ENCODE assay signal across 15 mouse cellular contexts in the genomic region with DNA sequence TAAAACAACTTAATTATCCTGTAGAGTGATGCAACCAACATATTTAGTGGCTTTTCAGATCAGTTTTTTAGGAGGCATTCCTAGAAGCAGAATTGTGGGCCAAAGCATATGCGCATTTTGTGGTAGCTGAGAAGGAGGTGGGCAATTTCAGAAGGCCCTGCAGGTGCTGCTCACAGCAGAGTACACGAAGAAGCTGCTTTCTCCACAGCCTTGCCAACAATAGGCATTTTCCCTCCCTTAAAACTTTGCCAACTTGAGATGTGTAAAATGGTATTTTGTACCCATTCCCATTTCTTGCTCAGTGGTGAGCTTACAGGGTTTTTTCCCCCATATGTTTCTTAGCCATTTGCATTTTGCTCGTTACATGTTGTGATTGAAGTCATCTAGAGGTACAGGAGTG.
"Had no signal": no experiment of that assay in that cellular context is flagged by ENCODE, and none has a peak within 500 bp of the region (broad histone marks: within the 10 kb centered on the region; RNA-seq: fewer than 3 reads in every experiment).

No protein-coding gene starts in this region.

- H3K9ac ChIP-seq: lung, embryonic 14.5 days; midbrain, embryonic 13.5 days; midbrain, embryonic 15.5 days; neural tube, embryonic 12.5 days; stomach, embryonic 15.5 days had no signal

- H3K4me1 ChIP-seq: midbrain, embryonic 13.5 days; midbrain, embryonic 15.5 days; neural tube, embryonic 12.5 days; stomach, embryonic 15.5 days had no signal

- H3K4me2 ChIP-seq: lung, embryonic 14.5 days; midbrain, embryonic 11.5 days; midbrain, embryonic 13.5 days; midbrain, embryonic 15.5 days; neural tube, embryonic 12.5 days; stomach, embryonic 15.5 days had no signal

- H3K36me3 ChIP-seq: midbrain, embryonic 13.5 days; midbrain, embryonic 15.5 days; neural tube, embryonic 12.5 days; stomach, embryonic 15.5 days had no signal

- H3K27ac ChIP-seq: macrophage; midbrain, embryonic 13.5 days; midbrain, embryonic 15.5 days; neural tube, embryonic 12.5 days; stomach, embryonic 15.5 days; stomach, postnatal 0 days had no signal

- DNase-seq: lung, adult 18-20 months; lung, embryonic 14.5 days; lung, postnatal 10 days; right cerebral cortex, postnatal 14 days; thymus, adult 2 months; thymus, postnatal 25 days; thymus, postnatal 4 days had no signal

- H3K4me3 ChIP-seq: megakaryocyte, embryonic 14.5 days; midbrain, embryonic 13.5 days; midbrain, embryonic 15.5 days; neural tube, embryonic 12.5 days; stomach, embryonic 15.5 days had no signal

- H3K9me3 ChIP-seq: megakaryocyte, embryonic 14.5 days; midbrain, embryonic 13.5 days; midbrain, embryonic 15.5 days; neural tube, embryonic 12.5 days; stomach, embryonic 15.5 days had no signal

- H3K27me3 ChIP-seq: megakaryocyte, embryonic 14.5 days; midbrain, embryonic 13.5 days; midbrain, embryonic 15.5 days; neural tube, embryonic 12.5 days; stomach, embryonic 15.5 days had no signal

- ATAC-seq: midbrain, embryonic 13.5 days; midbrain, embryonic 15.5 days had no signal
